Mouse (Mus musculus): ENCODE results near the gene Olfr524. TPM values are rescaled to one million over a fixed set of nuclear protein-coding genes. Genes with fewer than 3 reads are reported as not detected.

The Olfr524 gene
- not detected in 2 replicates for polyA plus RNA-seq (2012; rRNA removed)
- polyA plus RNA-seq (2014; fragmentation: Nextera tagmentation; extraction: Ambion mirVana): not detected in 2 replicates

DNA sequence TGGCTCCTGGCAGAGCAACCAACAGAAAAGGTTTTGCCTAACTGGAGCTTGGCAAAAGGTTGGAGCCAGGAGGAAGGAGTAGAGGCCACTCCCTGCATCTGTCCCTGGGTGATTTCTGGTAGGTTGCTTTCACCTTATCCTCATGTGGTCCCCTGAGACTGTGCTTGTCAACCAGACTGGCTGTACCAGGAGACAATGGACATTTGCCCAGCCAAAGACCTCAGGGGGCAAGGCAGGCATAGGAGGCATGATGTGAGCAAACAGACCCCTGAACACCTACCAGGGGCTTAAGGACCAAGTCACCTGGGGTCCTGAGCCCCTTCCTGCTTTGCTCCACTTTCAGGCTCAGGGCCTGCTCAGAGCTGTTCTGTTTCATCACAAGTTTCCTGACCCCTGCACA is at the start of gene Olfr524:
Olfr524 (minus strand) TSS at position 101 of the 400 bp plus-strand sequence.
- Histone ChIP-seq H3K27ac (replicated peaks; ENCODE audit: low read depth, low read length) (no peak within 1 kb of the TSS), H3K9me3 (ENCODE audit: control insufficient read depth, low read length) (no peaks in the 10 kb centered on the region), H3K36me3 (ENCODE audit: control insufficient read depth, insufficient read depth, low read length) (no peaks in the 10 kb centered on the region), H3K27me3 (ENCODE audit: control insufficient read depth, insufficient read depth, low read length) (no peaks in the 10 kb centered on the region), H3K4me2 (replicated peaks; ENCODE audit: low read depth, low read length, severe bottlenecking) (no peak within 1 kb of the TSS), H3K4me1 (ENCODE audit: control insufficient read depth, insufficient read depth, low read length) (no peaks in the 10 kb centered on the region), H3K4me3 (replicated peaks; ENCODE audit: low read length) (no peak within 1 kb of the TSS), H3K9ac (ENCODE audit: low read depth, low read length, severe bottlenecking) (no peak within 1 kb of the TSS)
- no peak for ATAC-seq (ENCODE audit: low FRiP score, low read depth)
- no peak for DNase-seq (ENCODE audit: low spot score)
- TF ChIP-seq POLR2A (IDR thresholded peaks at IDR 0.05; ENCODE audit: borderline replicate concordance, extremely low read depth, insufficient read depth, insufficient read length): no peak

DNA sequence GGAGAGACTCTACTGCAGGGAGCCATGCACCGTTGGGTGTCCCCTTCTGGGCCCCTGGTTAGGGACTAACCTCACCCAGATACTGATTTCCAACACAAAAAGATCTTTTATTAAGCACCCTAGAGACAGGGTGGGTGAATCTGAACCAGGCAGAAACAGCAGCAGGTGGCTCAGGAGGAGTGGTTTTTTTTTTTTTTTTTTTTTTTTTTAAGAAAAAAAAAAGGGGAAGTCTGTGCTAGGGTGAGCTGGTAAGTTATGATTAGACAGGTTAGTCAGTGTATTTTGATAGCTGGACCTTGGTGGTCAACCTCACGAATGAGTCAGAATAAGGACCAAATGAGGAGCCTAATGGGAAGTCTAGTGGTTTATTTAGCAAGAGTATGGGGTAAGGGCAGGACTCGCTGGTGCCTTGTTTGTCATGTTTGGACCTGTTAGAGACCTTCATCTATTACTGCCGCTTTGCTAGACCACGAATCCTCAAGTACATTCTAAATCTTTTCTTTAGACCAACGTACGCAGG is 48.1 kb upstream of the Olfr524 start:
- no peaks in the 10 kb centered on the region for H3K9me3 ChIP-seq (ENCODE audit: control insufficient read depth, low read length)
- DNase-seq (ENCODE audit: low spot score): no peak
- no peak overlapping the region for H3K9ac ChIP-seq (ENCODE audit: low read depth, low read length, severe bottlenecking)
- whole genome bisulfite sequencing: 82% methylated on average over 7 of the region's 7 CpGs
- no peak overlapping the region for H3K4me2 ChIP-seq (replicated peaks; ENCODE audit: low read depth, low read length, severe bottlenecking)
- no peak overlapping the region for H3K4me3 ChIP-seq (replicated peaks; ENCODE audit: low read length)
- H3K27me3 ChIP-seq (ENCODE audit: control insufficient read depth, insufficient read depth, low read length): no peaks in the 10 kb centered on the region
- ATAC-seq (ENCODE audit: low FRiP score, low read depth): no peak
- H3K36me3 ChIP-seq (ENCODE audit: control insufficient read depth, insufficient read depth, low read length): no peaks in the 10 kb centered on the region
- H3K4me1 ChIP-seq (ENCODE audit: control insufficient read depth, insufficient read depth, low read length): no peaks in the 10 kb centered on the region
- no peak overlapping the region for H3K27ac ChIP-seq (replicated peaks; ENCODE audit: low read depth, low read length)
- TF ChIP-seq POLR2A (IDR thresholded peaks at IDR 0.05; ENCODE audit: borderline replicate concordance, extremely low read depth, insufficient read depth, insufficient read length): no peak

DNA sequence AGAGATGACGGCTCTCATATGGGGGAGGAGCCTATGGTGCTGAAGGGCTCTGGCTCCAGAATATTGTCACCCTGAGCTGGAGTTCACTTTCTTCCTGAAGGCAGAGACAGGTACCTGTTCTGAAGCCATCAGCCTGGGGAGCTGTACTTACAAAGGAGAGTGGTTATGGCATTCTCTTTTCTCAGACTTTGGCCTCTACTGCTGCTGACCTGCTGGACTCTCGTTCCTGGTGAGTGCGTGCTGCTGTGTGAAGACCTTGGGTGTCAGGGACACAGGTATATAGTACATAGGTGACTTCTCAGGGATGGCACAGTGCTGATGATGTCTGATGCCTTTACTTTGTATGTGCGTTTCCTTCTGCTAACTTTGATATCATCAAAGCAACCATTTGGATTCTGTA is 41.5 kb upstream of the Olfr524 start, which contains the start of gene 5830411N06Rik:
5830411N06Rik (plus strand) TSS at position 69 of the 400 bp plus-strand sequence.
- H3K27ac ChIP-seq (replicated peaks; ENCODE audit: low read depth, low read length): no peak within 1 kb of the TSS
- no peak for TF ChIP-seq POLR2A (IDR thresholded peaks at IDR 0.05; ENCODE audit: borderline replicate concordance, extremely low read depth, insufficient read depth, insufficient read length)
- DNase-seq (ENCODE audit: low spot score) (no peak), ATAC-seq (ENCODE audit: low FRiP score, low read depth) (no peak)
- no peak within 1 kb of the TSS for H3K9ac ChIP-seq (ENCODE audit: low read depth, low read length, severe bottlenecking)
- H3K27me3 ChIP-seq (ENCODE audit: control insufficient read depth, insufficient read depth, low read length): no peaks in the 10 kb centered on the region
- no peaks in the 10 kb centered on the region for H3K9me3 ChIP-seq (ENCODE audit: control insufficient read depth, low read length)
- H3K36me3 ChIP-seq (ENCODE audit: control insufficient read depth, insufficient read depth, low read length): no peaks in the 10 kb centered on the region
- 82% methylated on average over 4 of the region's 4 CpGs for WGBS
- H3K4me3 ChIP-seq (replicated peaks; ENCODE audit: low read length): no peak within 1 kb of the TSS
- H3K4me1 ChIP-seq (ENCODE audit: control insufficient read depth, insufficient read depth, low read length): no peaks in the 10 kb centered on the region
- H3K4me2 ChIP-seq (replicated peaks; ENCODE audit: low read depth, low read length, severe bottlenecking): no peak within 1 kb of the TSS

DNA sequence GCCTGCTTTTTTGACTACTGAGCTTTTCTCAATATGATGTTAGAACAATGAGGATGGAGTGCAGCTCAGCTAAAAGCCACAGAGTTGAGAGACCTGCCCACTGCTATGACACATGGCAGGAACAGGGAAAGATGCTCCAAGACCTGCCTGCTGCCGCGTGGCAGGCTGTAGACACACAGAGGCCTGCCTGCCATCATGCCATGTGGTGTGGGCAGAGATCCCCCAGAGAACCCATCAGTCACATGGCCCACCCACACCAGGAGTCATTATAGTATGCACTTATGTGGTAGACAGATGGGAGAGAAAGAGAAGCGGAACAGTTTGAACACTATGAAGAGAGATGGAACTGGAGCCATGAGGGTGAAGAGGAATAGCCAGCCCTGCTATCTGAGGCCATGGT is 27.9 kb upstream of the Olfr524 start:
- no peak for DNase-seq (ENCODE audit: low spot score)
- H3K9ac ChIP-seq (ENCODE audit: low read depth, low read length, severe bottlenecking): no peak overlapping the region
- H3K4me3 ChIP-seq (replicated peaks; ENCODE audit: low read length): no peak overlapping the region
- no peaks in the 10 kb centered on the region for H3K4me1 ChIP-seq (ENCODE audit: control insufficient read depth, insufficient read depth, low read length)
- H3K9me3 ChIP-seq (ENCODE audit: control insufficient read depth, low read length): no peaks in the 10 kb centered on the region
- no peak overlapping the region for H3K27ac ChIP-seq (replicated peaks; ENCODE audit: low read depth, low read length)
- TF ChIP-seq POLR2A (IDR thresholded peaks at IDR 0.05; ENCODE audit: borderline replicate concordance, extremely low read depth, insufficient read depth, insufficient read length): no peak
- H3K27me3 ChIP-seq (ENCODE audit: control insufficient read depth, insufficient read depth, low read length): no peaks in the 10 kb centered on the region
- no peaks in the 10 kb centered on the region for H3K36me3 ChIP-seq (ENCODE audit: control insufficient read depth, insufficient read depth, low read length)
- no peak for ATAC-seq (ENCODE audit: low FRiP score, low read depth)
- H3K4me2 ChIP-seq (replicated peaks; ENCODE audit: low read depth, low read length, severe bottlenecking): no peak overlapping the region
- 93% methylated on average over 3 of the region's 3 CpGs for WGBS

DNA sequence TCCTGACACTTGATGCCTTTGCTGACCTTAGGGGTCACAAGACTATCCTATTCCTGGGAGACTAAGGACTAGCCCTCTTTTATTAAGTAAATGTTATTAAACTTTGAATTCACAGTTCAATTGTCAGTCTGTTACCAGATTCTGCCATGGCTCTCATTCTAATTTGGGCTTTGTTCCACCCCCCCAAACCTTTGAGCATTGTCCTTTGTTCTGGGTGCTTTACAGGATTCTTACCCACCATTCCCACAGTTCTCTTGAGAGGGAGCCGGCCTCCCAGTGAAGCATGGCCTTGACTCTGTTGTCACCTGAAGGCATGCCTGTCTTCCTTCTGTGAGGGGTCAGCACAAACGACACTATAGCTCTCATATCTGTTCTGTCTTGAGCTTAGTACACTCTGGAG is 25.3 kb upstream of the Olfr524 start:
- ATAC-seq (ENCODE audit: low FRiP score, low read depth) (no peak), DNase-seq (ENCODE audit: low spot score) (no peak)
- H3K4me2 ChIP-seq (replicated peaks; ENCODE audit: low read depth, low read length, severe bottlenecking): no peak overlapping the region
- H3K4me1 ChIP-seq (ENCODE audit: control insufficient read depth, insufficient read depth, low read length): no peaks in the 10 kb centered on the region
- H3K9ac ChIP-seq (ENCODE audit: low read depth, low read length, severe bottlenecking): no peak overlapping the region
- H3K9me3 ChIP-seq (ENCODE audit: control insufficient read depth, low read length): no peaks in the 10 kb centered on the region
- no peaks in the 10 kb centered on the region for H3K36me3 ChIP-seq (ENCODE audit: control insufficient read depth, insufficient read depth, low read length)
- no peaks in the 10 kb centered on the region for H3K27me3 ChIP-seq (ENCODE audit: control insufficient read depth, insufficient read depth, low read length)
- TF ChIP-seq POLR2A (IDR thresholded peaks at IDR 0.05; ENCODE audit: borderline replicate concordance, extremely low read depth, insufficient read depth, insufficient read length): no peak
- H3K4me3 ChIP-seq (replicated peaks; ENCODE audit: low read length): no peak overlapping the region
- H3K27ac ChIP-seq (replicated peaks; ENCODE audit: low read depth, low read length): no peak overlapping the region
- 75% methylated on average over 2 of the region's 2 CpGs for whole genome bisulfite sequencing

Data from limb, embryonic 14.5 days (tissue).